Mouse (Mus musculus): ENCODE measurements at regions not wholly inside any gene's neighbourhood (a gene's known extent, or its start where the extent isn't known, plus 50 kb on each side); places are given as distances from the start of the nearest gene placed in this dataset.

DNA sequence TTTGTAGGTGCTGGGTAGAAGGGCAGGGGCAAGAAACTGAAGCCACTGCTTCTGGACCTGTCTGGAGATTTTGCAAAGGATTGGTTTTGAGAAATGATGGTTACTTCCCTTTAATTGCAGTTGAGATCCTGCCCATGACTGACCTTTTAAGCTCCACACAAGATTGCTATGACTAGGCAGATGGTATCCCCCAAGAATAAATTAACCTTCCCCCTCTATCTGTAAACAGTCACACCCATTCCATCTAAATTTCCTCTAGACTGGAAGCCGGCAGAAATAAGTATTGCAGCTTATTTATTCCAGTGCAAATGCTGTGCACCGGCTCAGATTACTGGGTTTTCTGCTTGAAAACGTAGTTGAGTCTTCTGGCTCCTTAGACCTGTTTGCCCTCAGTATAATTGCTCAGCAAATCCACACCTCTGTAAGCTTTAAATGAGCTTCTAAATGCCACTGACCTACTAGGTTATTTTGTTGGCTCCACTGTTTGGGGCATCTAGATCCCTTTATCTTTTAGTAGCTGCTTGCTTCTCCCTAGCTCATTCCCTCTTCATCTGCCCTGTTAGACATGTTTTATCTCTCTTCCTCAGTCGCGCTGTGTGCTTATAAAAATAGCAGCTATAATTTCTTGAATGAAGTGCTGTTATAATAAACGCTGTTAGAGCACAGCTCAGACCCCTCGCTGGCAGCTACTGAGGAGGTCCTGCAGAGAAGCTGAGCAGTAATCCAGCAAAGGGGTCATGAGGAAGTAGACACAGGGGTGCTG is 65.8 kb upstream of the C1galt1 start:
- no peaks in the 10 kb centered on the region for H3K79me3 ChIP-seq (ENCODE audit: low read depth)
- H3K79me2 ChIP-seq (ENCODE audit: control insufficient read depth, insufficient read depth) = no peaks in the 10 kb centered on the region
- no peaks in the 10 kb centered on the region for H3K27me3 ChIP-seq (ENCODE audit: control insufficient read depth, insufficient read depth, insufficient read length)
- no peaks in the 10 kb centered on the region for H3K36me3 ChIP-seq (ENCODE audit: control insufficient read depth, insufficient read depth)
- no peak overlapping the region for H3K4me3 ChIP-seq (ENCODE audit: insufficient read depth, poor library complexity, severe bottlenecking)
- H3ac ChIP-seq (ENCODE audit: control insufficient read depth, insufficient read length, low read depth) = no peak overlapping the region
- TF ChIP-seq USF1 (IDR thresholded peaks at IDR 0.05; ENCODE audit: low read depth) (no peak), MYOG (IDR thresholded peaks at IDR 0.05; ENCODE audit: control insufficient read depth, extremely low read depth, insufficient read length) (no peak), CTCF (IDR thresholded peaks at IDR 0.05; ENCODE audit: control insufficient read depth, insufficient read depth, insufficient read length) (no peak), CEBPB (IDR thresholded peaks at IDR 0.05; ENCODE audit: low read depth) (no peak)

DNA sequence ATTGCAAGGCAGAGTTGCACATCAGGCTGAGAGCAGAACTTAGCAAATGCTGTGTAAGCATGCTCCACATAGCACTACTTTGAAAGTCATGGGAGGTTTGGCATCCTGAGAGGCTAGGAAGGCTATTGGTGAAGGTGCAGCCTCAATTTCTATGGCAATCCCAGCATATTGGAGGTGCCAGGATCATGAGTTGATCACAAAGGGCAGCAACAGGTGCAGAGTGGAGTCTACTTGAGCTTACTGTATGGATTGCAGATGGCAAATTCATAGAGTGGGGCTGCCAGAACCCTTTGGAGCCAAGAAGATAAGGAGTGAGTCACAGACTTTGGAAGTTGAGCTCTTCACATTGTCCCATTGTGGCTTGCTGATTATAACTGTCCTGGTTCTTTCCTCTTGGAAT is 75.4 kb upstream of the Asns start:
- TF ChIP-seq MYOD1 (IDR thresholded peaks at IDR 0.05; ENCODE audit: control insufficient read depth, insufficient read length, low read depth) = peak; percentile 82
- no peak for TF ChIP-seq USF1 (IDR thresholded peaks at IDR 0.05; ENCODE audit: low read depth)
- H3K4me3 ChIP-seq (ENCODE audit: insufficient read depth, poor library complexity, severe bottlenecking) = no peak overlapping the region

DNA sequence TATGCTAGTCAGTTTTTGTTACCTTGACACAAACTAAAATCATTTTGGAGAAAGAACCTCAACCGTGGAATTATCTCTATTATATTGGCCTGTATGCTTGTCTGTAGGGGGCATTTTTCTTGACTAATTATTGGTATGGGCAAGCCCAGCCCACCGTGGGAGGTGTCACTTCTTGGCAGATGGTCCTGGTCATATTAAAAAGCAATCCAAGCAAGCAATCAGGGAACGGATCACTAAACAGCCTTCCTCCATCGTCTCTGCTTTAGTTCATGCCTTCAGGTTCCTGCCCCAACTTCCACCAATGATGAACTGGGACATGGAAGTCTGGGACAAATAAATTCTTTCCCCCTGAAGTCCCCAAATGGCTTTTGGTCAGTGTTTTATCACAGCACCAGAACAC is 74.6 kb upstream of the Asns start:
- no peak overlapping the region for H3K4me3 ChIP-seq (ENCODE audit: insufficient read depth, poor library complexity, severe bottlenecking)
- no peak overlapping the region for H3ac ChIP-seq (ENCODE audit: control insufficient read depth, insufficient read length, low read depth)
- no peaks in the 10 kb centered on the region for H3K27me3 ChIP-seq (ENCODE audit: control insufficient read depth, insufficient read depth, insufficient read length)
- H3K79me3 ChIP-seq (ENCODE audit: low read depth) = no peaks in the 10 kb centered on the region
- no peaks in the 10 kb centered on the region for H3K36me3 ChIP-seq (ENCODE audit: control insufficient read depth, insufficient read depth)
- no peaks in the 10 kb centered on the region for H3K79me2 ChIP-seq (ENCODE audit: control insufficient read depth, insufficient read depth)
- TF ChIP-seq CEBPB (IDR thresholded peaks at IDR 0.05; ENCODE audit: low read depth) (no peak), USF1 (IDR thresholded peaks at IDR 0.05; ENCODE audit: low read depth) (no peak), MYOD1 (IDR thresholded peaks at IDR 0.05; ENCODE audit: control insufficient read depth, insufficient read length, low read depth) (no peak), CTCF (IDR thresholded peaks at IDR 0.05; ENCODE audit: control insufficient read depth, insufficient read depth, insufficient read length) (no peak)

More for the DNA sequence above, 75.4 kb upstream of the Asns start:
- Histone ChIP-seq H3ac (ENCODE audit: control insufficient read depth, insufficient read length, low read depth) (no peak overlapping the region), H3K36me3 (ENCODE audit: control insufficient read depth, insufficient read depth) (no peaks in the 10 kb centered on the region), H3K27me3 (ENCODE audit: control insufficient read depth, insufficient read depth, insufficient read length) (no peaks in the 10 kb centered on the region), H3K79me3 (ENCODE audit: low read depth) (no peaks in the 10 kb centered on the region), H3K79me2 (ENCODE audit: control insufficient read depth, insufficient read depth) (no peaks in the 10 kb centered on the region)

DNA sequence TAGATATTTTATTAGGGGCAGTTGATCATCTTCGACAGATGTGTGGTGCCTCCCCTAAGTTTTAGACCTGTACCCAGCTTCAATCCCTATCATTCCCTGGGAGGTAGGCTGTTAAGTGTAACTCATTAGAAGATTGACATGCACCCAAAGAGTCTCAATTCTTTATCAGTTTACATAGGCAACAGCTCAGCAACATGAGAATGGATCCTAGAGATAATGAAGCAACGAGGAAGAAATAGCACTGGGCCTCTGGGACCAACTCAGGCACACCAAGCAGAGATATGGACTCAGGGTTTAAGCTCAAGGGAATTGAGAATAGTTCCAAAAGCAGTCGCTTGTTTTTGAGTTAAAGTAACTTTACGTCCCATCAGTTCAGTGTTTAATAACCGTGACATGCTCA is 66.3 kb upstream of the Asns start:
- H3ac ChIP-seq (ENCODE audit: control insufficient read depth, insufficient read length, low read depth) = no peak overlapping the region
- TF ChIP-seq FOSL1 (IDR thresholded peaks at IDR 0.05; ENCODE audit: insufficient read depth, low read length, poor library complexity, severe bottlenecking) (no peak), CTCF (IDR thresholded peaks at IDR 0.05; ENCODE audit: control insufficient read depth, insufficient read depth, insufficient read length) (no peak), MYOG (IDR thresholded peaks at IDR 0.05; ENCODE audit: control insufficient read depth, extremely low read depth, insufficient read length) (no peak)
- no peaks in the 10 kb centered on the region for H3K79me3 ChIP-seq (ENCODE audit: low read depth)

DNA sequence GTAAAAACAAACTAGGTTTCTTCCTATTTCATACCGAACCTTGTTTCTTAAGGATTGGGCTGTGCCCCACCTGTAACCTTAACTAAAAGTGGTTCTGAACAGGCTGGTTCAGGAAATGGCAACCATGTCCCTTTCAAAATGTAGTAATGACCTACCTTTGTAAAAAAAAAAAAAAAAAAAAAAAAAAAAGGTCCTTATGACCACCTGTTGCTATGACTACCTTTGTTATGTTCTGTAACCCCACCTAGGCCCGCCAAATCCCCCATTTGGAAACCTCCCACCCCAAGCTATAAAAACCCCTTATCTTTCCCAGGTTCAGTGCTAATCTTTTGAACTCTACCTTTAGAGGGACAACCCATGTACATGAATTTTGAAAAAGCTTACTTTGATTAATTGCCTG is 60.8 kb upstream of the Asns start:
- TF ChIP-seq MYOD1 (IDR thresholded peaks at IDR 0.05; ENCODE audit: control insufficient read depth, insufficient read length, low read depth) (no peak), CTCF (IDR thresholded peaks at IDR 0.05; ENCODE audit: control insufficient read depth, insufficient read depth, insufficient read length) (no peak), MYOG (IDR thresholded peaks at IDR 0.05; ENCODE audit: control insufficient read depth, extremely low read depth, insufficient read length) (no peak), MAX (IDR thresholded peaks at IDR 0.05) (no peak), USF1 (IDR thresholded peaks at IDR 0.05; ENCODE audit: low read depth) (no peak), FOSL1 (IDR thresholded peaks at IDR 0.05; ENCODE audit: insufficient read depth, low read length, poor library complexity, severe bottlenecking) (no peak), CEBPB (IDR thresholded peaks at IDR 0.05; ENCODE audit: low read depth) (no peak)

More for the DNA sequence above, 66.3 kb upstream of the Asns start:
- no peaks in the 10 kb centered on the region for H3K27me3 ChIP-seq (ENCODE audit: control insufficient read depth, insufficient read depth, insufficient read length)
- H3K36me3 ChIP-seq (ENCODE audit: control insufficient read depth, insufficient read depth) = no peaks in the 10 kb centered on the region
- H3K79me2 ChIP-seq (ENCODE audit: control insufficient read depth, insufficient read depth) = no peaks in the 10 kb centered on the region
- no peak overlapping the region for H3K4me3 ChIP-seq (ENCODE audit: insufficient read depth, poor library complexity, severe bottlenecking)

DNA sequence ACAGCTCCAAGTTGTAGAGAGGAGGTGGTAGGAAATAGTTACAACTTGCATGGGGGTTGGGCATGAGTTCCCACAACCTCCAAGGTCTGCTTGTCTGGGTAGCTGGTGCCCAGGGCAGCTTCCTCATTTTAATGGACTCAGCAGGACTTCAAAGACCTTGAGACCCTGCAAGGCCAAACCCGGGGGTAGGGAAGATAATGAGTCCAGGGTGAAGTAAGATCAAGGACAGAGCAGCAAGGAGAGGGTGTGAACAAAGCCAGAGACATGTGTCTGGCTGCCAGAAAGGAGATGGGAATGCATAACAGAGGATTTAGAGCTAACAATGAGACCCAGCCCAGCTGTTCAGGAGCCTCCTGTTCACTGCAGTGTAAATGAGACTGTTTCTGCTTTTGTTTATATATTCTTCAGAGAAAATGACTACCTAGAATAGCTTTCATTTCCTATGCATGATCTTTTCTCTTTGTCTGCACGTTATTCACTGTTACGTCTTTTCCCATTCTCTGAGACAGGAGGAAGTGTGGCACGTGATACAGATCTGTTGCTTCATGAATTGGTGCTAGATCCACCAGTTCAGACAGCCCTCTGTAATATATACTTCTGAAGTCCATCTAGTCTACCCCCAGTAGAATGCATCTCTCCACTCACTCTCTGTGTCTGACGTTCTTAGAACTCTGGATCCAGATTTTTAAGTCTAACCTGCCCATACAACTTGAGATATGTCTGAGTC is 60.0 kb upstream of the Asns start:
- Histone ChIP-seq H3K4me3 (ENCODE audit: insufficient read depth, poor library complexity, severe bottlenecking) (no peak overlapping the region), H3ac (ENCODE audit: control insufficient read depth, insufficient read length, low read depth) (no peak overlapping the region), H3K79me2 (ENCODE audit: control insufficient read depth, insufficient read depth) (no peaks in the 10 kb centered on the region), H3K79me3 (ENCODE audit: low read depth) (no peaks in the 10 kb centered on the region), H3K36me3 (ENCODE audit: control insufficient read depth, insufficient read depth) (no peaks in the 10 kb centered on the region), H3K27me3 (ENCODE audit: control insufficient read depth, insufficient read depth, insufficient read length) (no peaks in the 10 kb centered on the region)
- TF ChIP-seq USF1 (IDR thresholded peaks at IDR 0.05; ENCODE audit: low read depth) (no peak), MYOD1 (IDR thresholded peaks at IDR 0.05; ENCODE audit: control insufficient read depth, insufficient read length, low read depth) (no peak), FOSL1 (IDR thresholded peaks at IDR 0.05; ENCODE audit: insufficient read depth, low read length, poor library complexity, severe bottlenecking) (no peak), MAX (IDR thresholded peaks at IDR 0.05) (no peak), MYOG (IDR thresholded peaks at IDR 0.05; ENCODE audit: control insufficient read depth, extremely low read depth, insufficient read length) (no peak), CEBPB (IDR thresholded peaks at IDR 0.05; ENCODE audit: low read depth) (no peak), CTCF (IDR thresholded peaks at IDR 0.05; ENCODE audit: control insufficient read depth, insufficient read depth, insufficient read length) (no peak)

More for the DNA sequence above, 60.8 kb upstream of the Asns start:
- H3K4me3 ChIP-seq (ENCODE audit: insufficient read depth, poor library complexity, severe bottlenecking) = no peak overlapping the region
- no peak overlapping the region for H3ac ChIP-seq (ENCODE audit: control insufficient read depth, insufficient read length, low read depth)
- no peaks in the 10 kb centered on the region for H3K36me3 ChIP-seq (ENCODE audit: control insufficient read depth, insufficient read depth)
- no peaks in the 10 kb centered on the region for H3K27me3 ChIP-seq (ENCODE audit: control insufficient read depth, insufficient read depth, insufficient read length)
- no peaks in the 10 kb centered on the region for H3K79me3 ChIP-seq (ENCODE audit: low read depth)
- H3K79me2 ChIP-seq (ENCODE audit: control insufficient read depth, insufficient read depth) = no peaks in the 10 kb centered on the region
